Mouse (Mus musculus): Measurements from ENCODE around the gene Metrn. TPM values are rescaled to one million over a fixed set of nuclear protein-coding genes. Genes with fewer than 3 reads are reported as not detected.

Metrn gene
- total and polyA plus RNA-seq, 3 experiments = 16.9 to 50.1 (median 23.7) TPM

DNA sequence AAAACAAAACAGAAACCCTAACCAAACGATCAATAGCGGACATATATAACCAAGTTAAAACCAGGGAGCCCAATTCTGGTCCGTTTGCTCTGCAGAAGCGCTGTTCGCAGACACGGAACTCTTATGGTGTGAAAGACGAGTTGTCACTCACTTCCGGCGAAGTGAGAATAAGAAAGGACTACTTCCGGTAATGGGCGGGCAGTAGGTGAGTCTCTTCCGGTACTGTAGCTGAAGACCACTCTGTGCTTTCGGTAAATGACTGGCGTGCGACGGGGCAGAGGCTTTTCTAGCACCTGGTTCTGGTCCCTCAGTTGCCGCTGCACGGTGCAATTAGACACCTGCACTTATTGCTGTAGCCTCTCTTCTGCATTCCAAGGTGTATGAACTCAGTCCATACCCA, 26.5 kb upstream of the Metrn start, which contains the start of gene Wdr24:
TSS of gene Wdr24 (plus strand) at position 176 of the 400 bp plus-strand sequence.
- dilution Hi-C loops (cut with MboI; ENCODE audit: extremely low pct_ligation_motif_present, extremely low pct_unique_long_range_greater_than_20kb, low sequenced_read_pairs) = no loop called here
- H3K27me3 ChIP-seq (replicated peaks) = peaks cover 40% of the 10 kb centered on the region

DNA sequence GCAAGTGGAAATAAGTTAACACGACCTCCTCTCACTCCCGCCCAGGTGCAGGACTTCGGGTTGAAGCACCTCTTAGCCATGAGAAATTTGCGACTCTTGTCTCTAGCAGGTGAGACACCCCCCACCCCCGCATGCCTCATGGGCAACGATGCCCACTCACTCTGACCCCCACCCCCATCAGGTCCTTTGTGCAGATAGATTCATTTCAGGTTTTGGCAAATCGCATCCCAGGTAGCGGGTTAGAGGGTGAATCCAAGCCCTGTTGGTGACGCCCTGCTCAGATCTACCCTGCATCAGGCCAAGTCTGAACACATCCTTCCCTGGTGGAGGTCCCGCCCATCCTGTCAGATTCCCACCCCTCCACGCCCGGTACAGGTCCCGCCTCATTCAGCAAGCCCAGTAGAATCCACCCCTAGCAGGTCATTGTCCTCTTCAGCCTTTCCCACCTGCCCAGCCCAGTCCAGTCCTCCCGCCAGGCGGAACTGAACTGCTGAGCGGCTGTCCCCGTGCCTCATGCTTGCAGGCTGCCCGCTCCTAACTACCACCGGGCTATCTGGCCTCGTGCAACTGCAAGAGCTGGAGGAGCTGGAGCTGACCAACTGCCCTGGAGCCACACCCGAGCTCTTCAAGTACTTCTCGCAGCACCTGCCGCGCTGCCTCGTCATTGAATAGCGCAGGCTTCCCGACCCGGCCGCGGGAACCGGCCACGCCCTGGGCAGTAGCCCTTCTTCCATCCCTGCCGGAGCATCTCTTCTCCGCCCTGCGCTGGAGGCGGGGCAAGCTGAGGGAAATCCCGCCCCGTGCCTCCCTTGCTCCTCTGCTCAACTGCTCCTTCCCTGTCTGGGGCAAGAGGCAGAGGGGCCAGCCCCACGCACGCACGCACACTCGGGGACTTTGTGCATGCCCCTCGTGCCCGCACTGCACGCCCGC, 22.2 kb upstream of the Metrn start:
- H3K4me1 ChIP-seq (ENCODE audit: control insufficient read depth in 1 of 2, insufficient read depth in 2 of 2) = peaks cover 12 to 17% of the 10 kb centered on the region in 2 experiments
- no peak overlapping the region for H3K27ac ChIP-seq (ENCODE audit: insufficient read depth, low read depth)
- peak overlapping the region; percentile 76 for H3K4me2 ChIP-seq (ENCODE audit: insufficient read depth, low read depth, poor library complexity, severe bottlenecking)
- no peak for DNase-seq (ENCODE audit: extremely low read depth)
- H3K27me3 ChIP-seq (replicated peaks) = peaks cover 81% of the 10 kb centered on the region
- no peaks in the 10 kb centered on the region for H3K9me3 ChIP-seq (replicated peaks; ENCODE audit: low read length)
- dilution Hi-C loops (cut with MboI; ENCODE audit: extremely low pct_ligation_motif_present, extremely low pct_unique_long_range_greater_than_20kb, low sequenced_read_pairs) (no loop called here), in situ Hi-C loops (cut with MboI; ENCODE audit: low pct_ligation_motif_present, low pct_unique_long_range_greater_than_20kb, low sequenced_read_pairs) (no loop called here)
- TF ChIP-seq NRF1 (IDR thresholded peaks at IDR 0.05; ENCODE audit: low read depth, low read length) (peak; percentile 36; the same call in 1 of the 2 replicates), CHD2 (IDR thresholded peaks at IDR 0.05; ENCODE audit: low read length) (no peak), NELFE (IDR thresholded peaks at IDR 0.05; ENCODE audit: low read depth, low read length) (no peak), POLR2A (IDR thresholded peaks at IDR 0.05; ENCODE audit: low read depth, low read length) (no peak)
- no peak overlapping the region for H3K9ac ChIP-seq (ENCODE audit: insufficient read depth, low read depth)
- H3K36me3 ChIP-seq (replicated peaks in 1 of 2; ENCODE audit: control insufficient read depth in 1 of 2, insufficient read depth in 1 of 2, low read length in 1 of 2) = no peaks in the 10 kb centered on the region
- H3K79me2 ChIP-seq (replicated peaks; ENCODE audit: control insufficient read depth, extremely low read depth, insufficient read depth, poor library complexity, severe bottlenecking) = no peaks in the 10 kb centered on the region
- peak overlapping the region in 1 of 3 experiments; percentile 15 for H3K4me3 ChIP-seq (replicated peaks in 1 of 3; ENCODE audit: low read depth in 2 of 3, low read length in 2 of 3, poor library complexity in 1 of 3)

More for the DNA sequence above, 26.5 kb upstream of the Metrn start, which contains the start of gene Wdr24:
- DNase-seq (ENCODE audit: extremely low read depth) = peak; percentile 94
- Histone ChIP-seq H3K9me3 (replicated peaks; ENCODE audit: low read length) (no peaks in the 10 kb centered on the region), H3K4me3 (replicated peaks in 1 of 3; ENCODE audit: low read depth in 2 of 3, low read length in 2 of 3, poor library complexity in 1 of 3) (peak within 1 kb of the TSS; percentile 85 to 89 (median 85)), H3K9ac (ENCODE audit: insufficient read depth, low read depth) (peak within 1 kb of the TSS; percentile 91), H3K4me1 (ENCODE audit: control insufficient read depth in 1 of 2, insufficient read depth in 2 of 2) (peaks cover 26 to 47% of the 10 kb centered on the region in 2 experiments), H3K4me2 (ENCODE audit: insufficient read depth, low read depth, poor library complexity, severe bottlenecking) (peak within 1 kb of the TSS; percentile 85), H3K36me3 (replicated peaks in 1 of 2; ENCODE audit: control insufficient read depth in 1 of 2, insufficient read depth in 1 of 2, low read length in 1 of 2) (peaks cover 32 to 35% of the 10 kb centered on the region in 2 experiments), H3K79me2 (replicated peaks; ENCODE audit: control insufficient read depth, extremely low read depth, insufficient read depth, poor library complexity, severe bottlenecking) (no peaks in the 10 kb centered on the region), H3K27ac (ENCODE audit: insufficient read depth, low read depth) (peak within 1 kb of the TSS; percentile 21; the same call in 1 of the 2 replicates)
- TF ChIP-seq JUN (IDR thresholded peaks at IDR 0.05; ENCODE audit: insufficient read depth, low read depth, low read length) (no peak), POLR2AphosphoS2 (IDR thresholded peaks at IDR 0.05; ENCODE audit: low read depth, low read length) (no peak), BHLHE40 (IDR thresholded peaks at IDR 0.05; ENCODE audit: low read depth, low read length) (no peak), IRF4 (IDR thresholded peaks at IDR 0.05; ENCODE audit: low read depth, low read length) (no peak), RCOR1 (conservative IDR thresholded peaks at IDR 0.05; ENCODE audit: low read depth, low read length) (no peak), EP300 (IDR thresholded peaks at IDR 0.05; ENCODE audit: low read length) (no peak), CHD1 (IDR thresholded peaks at IDR 0.05; ENCODE audit: low read depth, low read length) (no peak), SIN3A (IDR thresholded peaks at IDR 0.05; ENCODE audit: low read length) (0 out of 2 replicates have a peak, but pooled peaks have one; percentile 43), ZMIZ1 (IDR thresholded peaks at IDR 0.05; ENCODE audit: low read depth, low read length) (no peak), MAZ (IDR thresholded peaks at IDR 0.05; ENCODE audit: low read depth, low read length) (no peak), MAX (IDR thresholded peaks at IDR 0.05; ENCODE audit: low read length) (no peak), MEF2A (IDR thresholded peaks at IDR 0.05; ENCODE audit: borderline replicate concordance, low read depth, low read length) (no peak), PAX5 (IDR thresholded peaks at IDR 0.05; ENCODE audit: low read length) (no peak), JUND (conservative IDR thresholded peaks at IDR 0.05; ENCODE audit: low read depth, low read length) (no peak), USF2 (conservative IDR thresholded peaks at IDR 0.05; ENCODE audit: low read depth, low read length) (no peak), MAFK (IDR thresholded peaks at IDR 0.05; ENCODE audit: insufficient replicate concordance, low read length) (no peak), MXI1 (IDR thresholded peaks at IDR 0.05; ENCODE audit: low read depth, low read length) (no peak), ZC3H11A (IDR thresholded peaks at IDR 0.05; ENCODE audit: low read depth, low read length) (no peak), TBP (conservative IDR thresholded peaks at IDR 0.05; ENCODE audit: low read depth, low read length) (peak; percentile 97), KAT2A (IDR thresholded peaks at IDR 0.05; ENCODE audit: insufficient replicate concordance, low read length) (peak; percentile 83; the same call in 1 of the 2 replicates), E2F4 (IDR thresholded peaks at IDR 0.05; ENCODE audit: insufficient replicate concordance, low read depth, low read length) (no peak), ETS1 (conservative IDR thresholded peaks at IDR 0.05; ENCODE audit: low read depth, low read length) (no peak), GABPA (IDR thresholded peaks at IDR 0.05; ENCODE audit: insufficient replicate concordance, low read depth, low read length) (no peak; the same call in 1 of the 2 replicates), TCF12 (IDR thresholded peaks at IDR 0.05; ENCODE audit: low read depth, low read length) (peak; percentile 92), NRF1 (IDR thresholded peaks at IDR 0.05; ENCODE audit: low read depth, low read length) (no peak), SMC3 (IDR thresholded peaks at IDR 0.05; ENCODE audit: low read depth, low read length) (no peak), HCFC1 (IDR thresholded peaks at IDR 0.05; ENCODE audit: low read depth, low read length) (peak; percentile 95), UBTF (IDR thresholded peaks at IDR 0.05; ENCODE audit: low read depth, low read length) (no peak), POLR2A (IDR thresholded peaks at IDR 0.05; ENCODE audit: low read depth, low read length) (peak; percentile 74), NELFE (IDR thresholded peaks at IDR 0.05; ENCODE audit: low read depth, low read length) (peak; percentile 71; the same call in 1 of the 2 replicates), USF1 (IDR thresholded peaks at IDR 0.05; ENCODE audit: low read depth, low read length) (no peak), ZKSCAN1 (IDR thresholded peaks at IDR 0.05; ENCODE audit: borderline replicate concordance, low read depth, low read length) (no peak), RAD21 (IDR thresholded peaks at IDR 0.05; ENCODE audit: low read depth, low read length) (no peak), CHD2 (IDR thresholded peaks at IDR 0.05; ENCODE audit: low read length) (no peak), CTCF (conservative IDR thresholded peaks at IDR 0.05 in 1 of 2, IDR thresholded peaks at IDR 0.05 in 1 of 2; ENCODE audit: low read depth in 2 of 2, low read length in 2 of 2) (no peak), ELF1 (IDR thresholded peaks at IDR 0.05; ENCODE audit: low read depth, low read length) (peak; percentile 91), MYC (IDR thresholded peaks at IDR 0.05; ENCODE audit: low read depth, low read length) (no peak), ZNF384 (IDR thresholded peaks at IDR 0.05; ENCODE audit: low read depth, low read length) (no peak)
- in situ Hi-C loops (cut with MboI; ENCODE audit: low pct_ligation_motif_present, low pct_unique_long_range_greater_than_20kb, low sequenced_read_pairs) = no loop called here
